Mouse (Mus musculus) hindbrain, embryonic 13.5 days (tissue): ENCODE results near the gene Chst11. TPM values are rescaled to one million over a fixed set of nuclear protein-coding genes. Genes with fewer than 3 reads are reported as not detected.

Experiments
- ATAC-seq: fragments of 200-750 bp; cut with Nextera tagmentation; 2 replicates; pipeline ENCODE4 v1.8.0; 2017; ENCODE audit warnings: moderate TSS enrichment; ENCODE audit not compliant: low FRiP score
- H3K27ac ChIP-seq: fragments of 300-500 bp; sonication (generic); 2 replicates; pipeline ENCODE4 v1.5.1; 2015; ENCODE audit warnings: inconsistent platforms, mild to moderate bottlenecking, moderate library complexity
- H3K27me3 ChIP-seq: fragments of 300-500 bp; sonication (generic); 2 replicates; pipeline ENCODE4 v1.6.1; 2015; ENCODE audit warnings: mild to moderate bottlenecking, inconsistent platforms
- H3K36me3 ChIP-seq: fragments of 300-500 bp; sonication (generic); 2 replicates; pipeline ENCODE4 v1.6.1; 2015; ENCODE audit warnings: mild to moderate bottlenecking, inconsistent platforms
- H3K4me1 ChIP-seq: fragments of 300-500 bp; sonication (generic); replicated peaks from 2 replicates; pipeline ENCODE4 v1.6.1; 2015; ENCODE audit warnings: inconsistent platforms
- H3K4me2 ChIP-seq: fragments of 300-500 bp; sonication (generic); 2 replicates; pipeline ENCODE4 v1.6.1; 2015; ENCODE audit warnings: inconsistent platforms, mild to moderate bottlenecking, moderate library complexity
- H3K4me3 ChIP-seq: fragments of 300-500 bp; sonication (generic); 2 replicates; pipeline ENCODE4 v1.5.1; 2015; ENCODE audit warnings: mild to moderate bottlenecking, inconsistent platforms
- H3K9ac ChIP-seq: fragments of 300-500 bp; sonication (generic); 2 replicates; pipeline ENCODE4 v1.6.1; 2015; ENCODE audit warnings: mild to moderate bottlenecking, inconsistent platforms
- H3K9me3 ChIP-seq: fragments of 300-500 bp; sonication (generic); 2 replicates; pipeline ENCODE4 v1.6.1; 2016; ENCODE audit warnings: inconsistent platforms
- WGBS: fragments of 180-500 bp; shearing (Covaris S2); methylation state at CpG from one replicate; pipeline ENCODE4 v1.1.7; 2015; 5-methylcytosine and 5-hydroxymethylcytosine counted together
- polyA plus RNA-seq: library from polyadenylated mRNA; unstranded; fragments of >200 nt; fragmentation: Nextera tagmentation; extraction: Ambion mirVana; gene quantifications from 2 replicates; pipeline ENCODE4 v1.2.1, GENCODE M21; 2015

The Chst11 gene
- polyA plus RNA-seq, result 2.7 and 3.2 TPM in 2 replicates

DNA sequence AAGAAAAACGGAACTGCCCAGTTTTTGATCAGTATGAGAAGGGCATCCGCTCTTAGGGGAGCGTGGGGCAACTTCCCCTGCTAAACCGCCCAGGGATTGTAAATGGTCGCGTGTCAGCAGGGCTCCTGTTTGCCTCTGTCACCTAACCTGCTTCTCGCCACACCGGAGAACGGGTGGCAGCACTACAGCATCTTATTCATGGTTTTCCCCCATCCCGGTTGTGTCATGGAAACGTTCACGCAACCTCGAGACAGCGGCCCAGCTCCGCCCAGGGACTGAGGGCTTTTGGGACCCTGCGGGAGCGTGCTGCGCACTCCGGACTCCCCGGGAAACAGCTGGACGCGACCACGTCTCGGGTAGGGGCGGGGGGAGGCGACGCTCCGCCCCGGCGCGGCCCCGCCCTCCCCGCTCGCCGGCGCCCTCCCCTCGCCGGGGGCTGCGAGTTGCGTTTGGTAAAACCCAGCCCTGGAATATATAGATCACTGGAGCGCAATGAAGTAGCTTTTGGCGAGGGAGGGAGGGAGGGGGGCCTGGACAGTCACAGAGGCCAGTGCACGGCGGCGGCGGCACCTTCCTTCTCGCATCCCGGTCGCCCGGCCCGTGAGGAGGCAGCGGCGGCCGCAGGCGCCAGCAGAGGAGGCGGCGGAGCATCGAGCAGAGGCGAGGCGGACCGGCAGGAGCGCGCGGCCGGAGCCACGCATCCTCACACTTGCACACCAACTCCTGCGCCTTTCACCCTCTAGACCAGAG is at the start of gene Chst11:
Gene Chst11 (plus strand): TSS at position 549 of the 750 bp plus-strand sequence.
- Histone ChIP-seq H3K27ac (peak within 1 kb of the TSS; percentile 94), H3K9me3 (no peaks in the 10 kb centered on the region), H3K4me1 (peaks cover 45% of the 10 kb centered on the region), H3K9ac (peak within 1 kb of the TSS; percentile 88), H3K36me3 (no peaks in the 10 kb centered on the region), H3K27me3 (peaks cover 34% of the 10 kb centered on the region), H3K4me3 (peak within 1 kb of the TSS; percentile 86), H3K4me2 (peak within 1 kb of the TSS; percentile 93)
- WGBS, result under 1% methylated on average over 50 of the region's 67 CpGs
- peak; percentile 86 for ATAC-seq

DNA sequence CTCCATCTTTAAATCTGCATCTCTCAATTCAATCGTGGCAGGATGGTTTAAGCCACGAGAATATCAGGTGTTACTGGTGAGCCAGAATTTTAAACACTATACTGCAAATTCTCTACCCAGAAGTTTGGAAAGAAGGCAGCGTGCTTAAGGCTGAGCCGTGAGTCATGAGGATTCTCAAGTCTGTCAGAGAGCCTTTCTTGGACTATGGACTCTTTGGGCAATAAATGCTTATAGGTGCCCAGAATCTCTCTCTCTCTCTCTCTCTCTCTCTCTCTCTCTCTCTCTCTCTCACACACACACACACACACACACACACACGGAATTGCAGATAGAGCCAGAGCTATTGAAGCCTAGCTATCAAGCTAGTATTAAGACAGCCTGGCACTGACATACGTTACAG is 49.5 kb upstream of the Chst11 start:
- H3K4me3 ChIP-seq, result no peak overlapping the region
- no peak overlapping the region for H3K9ac ChIP-seq
- WGBS, result 88% methylated on average over 6 of the region's 6 CpGs
- ATAC-seq, result no peak
- H3K36me3 ChIP-seq, result no peaks in the 10 kb centered on the region
- no peaks in the 10 kb centered on the region for H3K9me3 ChIP-seq
- no peak overlapping the region for H3K4me2 ChIP-seq
- no peaks in the 10 kb centered on the region for H3K27me3 ChIP-seq
- no peak overlapping the region for H3K27ac ChIP-seq
- H3K4me1 ChIP-seq, result no peaks in the 10 kb centered on the region

- H3K27me3 ChIP-seq, result no peaks in the 10 kb centered on the region
- no peak overlapping the region for H3K9ac ChIP-seq
- H3K4me2 ChIP-seq, result no peak overlapping the region
- H3K36me3 ChIP-seq, result no peaks in the 10 kb centered on the region
- no peak overlapping the region for H3K4me3 ChIP-seq
- WGBS, result 86% methylated on average over 4 of the region's 4 CpGs
- no peak for ATAC-seq
- 0 out of 2 replicates have a peak, but pooled peaks cover 3% of the 10 kb centered on the region for H3K9me3 ChIP-seq
- no peak overlapping the region for H3K27ac ChIP-seq
- no peaks in the 10 kb centered on the region for H3K4me1 ChIP-seq
Observed at GRCm38 (mm10) chr10:82953415-82953814, 31.9 kb upstream of the Chst11 start.

GRCm38 (mm10) chr10:82955117-82955516 is 30.2 kb upstream of the Chst11 start:
- 95% methylated on average over 18 of the region's 18 CpGs for WGBS
- Histone ChIP-seq H3K9ac (no peak overlapping the region), H3K36me3 (no peaks in the 10 kb centered on the region)

GRCm38 (mm10) chr10:82958218-82958761 is 27.0 kb upstream of the Chst11 start:
- Histone ChIP-seq H3K4me3 (no peak overlapping the region), H3K36me3 (no peaks in the 10 kb centered on the region), H3K9me3 (0 out of 2 replicates have a peak, but pooled peaks cover 3% of the 10 kb centered on the region), H3K9ac (no peak overlapping the region), H3K4me2 (no peak overlapping the region), H3K27me3 (no peaks in the 10 kb centered on the region), H3K27ac (no peak overlapping the region), H3K4me1 (no peaks in the 10 kb centered on the region)
- 67% methylated on average over 5 of the region's 5 CpGs for WGBS
- ATAC-seq, result no peak

More at GRCm38 (mm10) chr10:82955117-82955516, 30.2 kb upstream of the Chst11 start:
- H3K4me1 ChIP-seq, result no peaks in the 10 kb centered on the region
- no peak overlapping the region for H3K4me2 ChIP-seq
- H3K27ac ChIP-seq, result no peak overlapping the region
- ATAC-seq, result no peak
- H3K9me3 ChIP-seq, result 0 out of 2 replicates have a peak, but pooled peaks cover 3% of the 10 kb centered on the region
- no peak overlapping the region for H3K4me3 ChIP-seq
- H3K27me3 ChIP-seq, result no peaks in the 10 kb centered on the region

- Histone ChIP-seq H3K4me1 (no peaks in the 10 kb centered on the region), H3K4me3 (no peak overlapping the region), H3K27ac (no peak overlapping the region), H3K36me3 (no peaks in the 10 kb centered on the region), H3K4me2 (no peak overlapping the region), H3K9me3 (0 out of 2 replicates have a peak, but pooled peaks cover under 1% of the 10 kb centered on the region), H3K9ac (no peak overlapping the region), H3K27me3 (no peaks in the 10 kb centered on the region)
- ATAC-seq, result no peak
Observed at GRCm38 (mm10) chr10:82959316-82959715, 26.0 kb upstream of the Chst11 start.

GRCm38 (mm10) chr10:82961302-82961701 is 24.0 kb upstream of the Chst11 start:
- no peak overlapping the region for H3K9ac ChIP-seq
- no peaks in the 10 kb centered on the region for H3K9me3 ChIP-seq
- 50% methylated on average over 7 of the region's 7 CpGs for WGBS
- ATAC-seq, result no peak
- no peaks in the 10 kb centered on the region for H3K4me1 ChIP-seq
- no peaks in the 10 kb centered on the region for H3K27me3 ChIP-seq
- no peak overlapping the region for H3K4me2 ChIP-seq
- no peaks in the 10 kb centered on the region for H3K36me3 ChIP-seq
- no peak overlapping the region for H3K4me3 ChIP-seq
- no peak overlapping the region for H3K27ac ChIP-seq

DNA sequence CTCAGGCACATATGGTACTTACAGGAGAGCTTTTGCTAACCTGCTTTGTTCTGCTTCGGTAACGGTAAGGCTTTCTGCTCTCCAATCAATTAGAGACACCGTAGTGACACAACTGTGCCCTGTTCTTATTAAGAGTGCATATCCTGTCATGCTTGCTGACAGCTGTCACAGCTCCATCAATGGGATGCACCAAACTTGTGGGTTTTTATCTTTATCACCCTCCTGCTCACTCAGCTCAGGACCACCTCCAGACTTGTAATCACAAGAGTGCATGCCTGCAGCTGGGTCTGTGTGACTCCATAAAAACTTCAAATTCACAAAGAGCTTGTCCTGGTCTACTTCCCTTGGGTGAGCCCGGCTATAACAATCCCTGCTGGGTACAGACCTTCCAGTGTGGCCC is 23.3 kb upstream of the Chst11 start:
- Histone ChIP-seq H3K9ac (no peak overlapping the region), H3K27ac (no peak overlapping the region), H3K4me2 (no peak overlapping the region), H3K27me3 (no peaks in the 10 kb centered on the region), H3K4me3 (no peak overlapping the region), H3K9me3 (no peaks in the 10 kb centered on the region), H3K4me1 (no peaks in the 10 kb centered on the region), H3K36me3 (no peaks in the 10 kb centered on the region)
- ATAC-seq, result no peak
- 85% methylated on average over 4 of the region's 4 CpGs for WGBS

DNA sequence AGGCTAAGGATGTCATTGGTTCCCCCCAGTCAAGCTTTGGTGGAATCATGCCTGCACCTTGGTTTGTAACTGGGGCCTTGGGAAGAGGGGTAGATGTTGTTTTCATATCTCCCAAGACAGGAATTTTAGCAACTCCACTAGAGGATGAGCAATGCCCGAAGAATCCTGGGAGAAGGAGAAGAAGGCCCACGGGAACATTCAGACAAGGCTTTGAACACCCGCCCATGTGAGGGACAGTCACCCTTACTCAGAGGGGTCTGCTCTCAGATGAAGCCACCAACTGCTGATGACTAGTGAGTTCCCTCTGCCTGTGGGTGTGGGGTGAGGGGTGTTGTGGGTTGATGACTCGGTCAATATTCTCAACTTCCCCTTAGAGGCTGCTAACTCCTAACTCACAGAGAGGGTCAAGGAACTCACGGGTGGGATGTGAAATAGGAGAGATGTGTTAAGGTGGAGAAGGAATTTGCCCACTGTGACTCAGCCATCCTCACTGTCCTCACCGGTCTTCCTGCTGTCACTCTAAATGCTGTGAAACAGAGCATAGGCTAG is 22.8 kb upstream of the Chst11 start:
- no peak overlapping the region for H3K4me2 ChIP-seq
- H3K27ac ChIP-seq, result no peak overlapping the region
- H3K4me3 ChIP-seq, result no peak overlapping the region
- H3K36me3 ChIP-seq, result no peaks in the 10 kb centered on the region
- H3K9me3 ChIP-seq, result no peaks in the 10 kb centered on the region
- no peak for ATAC-seq
- H3K9ac ChIP-seq, result no peak overlapping the region
- no peaks in the 10 kb centered on the region for H3K27me3 ChIP-seq
- 92% methylated on average over 6 of the region's 6 CpGs for WGBS
- H3K4me1 ChIP-seq, result no peaks in the 10 kb centered on the region

DNA sequence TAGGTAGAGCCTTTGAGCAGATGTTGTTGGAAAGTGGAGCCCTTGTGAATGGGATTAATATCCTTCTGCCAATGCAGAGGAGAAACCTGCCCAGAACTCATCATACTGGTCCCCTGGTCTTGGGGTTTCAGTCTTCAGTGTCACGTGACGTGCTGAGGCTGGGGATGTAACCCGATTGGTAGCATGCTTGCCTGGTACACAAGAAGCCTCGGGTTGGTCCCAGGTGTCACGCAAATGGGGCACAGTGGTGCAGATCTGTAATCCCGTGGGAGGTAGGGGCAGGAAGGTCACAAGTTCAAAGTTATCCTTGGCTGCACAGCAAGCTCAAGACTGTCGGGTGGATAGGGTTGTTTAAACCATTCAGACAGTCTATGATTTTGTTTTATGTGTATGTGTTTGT is 20.8 kb upstream of the Chst11 start:
- no peaks in the 10 kb centered on the region for H3K4me1 ChIP-seq
- 76% methylated on average over 7 of the region's 7 CpGs for WGBS
- H3K27me3 ChIP-seq, result no peaks in the 10 kb centered on the region
- no peak overlapping the region for H3K4me2 ChIP-seq
- H3K36me3 ChIP-seq, result no peaks in the 10 kb centered on the region
- H3K9ac ChIP-seq, result no peak overlapping the region
- ATAC-seq, result no peak
- no peaks in the 10 kb centered on the region for H3K9me3 ChIP-seq
- no peak overlapping the region for H3K4me3 ChIP-seq
- no peak overlapping the region for H3K27ac ChIP-seq

DNA sequence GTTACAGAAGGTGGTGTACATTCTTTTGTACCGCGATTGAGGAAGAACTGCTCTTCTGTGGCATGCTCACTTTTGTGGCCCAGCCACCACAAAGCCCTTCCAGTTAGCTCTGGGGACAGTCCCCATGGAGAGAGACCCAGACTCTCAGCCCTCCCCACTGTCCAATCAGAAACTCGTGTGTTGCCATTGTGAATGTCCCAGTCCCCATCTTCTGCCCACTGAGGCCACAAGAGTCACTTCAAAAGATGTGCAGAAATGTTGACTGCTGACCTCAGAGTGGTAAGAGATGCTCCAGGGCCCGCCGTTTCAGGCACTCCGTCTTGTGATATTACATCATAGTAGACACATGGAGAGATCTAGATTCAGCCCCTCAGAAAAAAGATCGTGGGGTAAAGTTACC is 18.6 kb upstream of the Chst11 start:
- 87% methylated on average over 7 of the region's 7 CpGs for whole genome bisulfite sequencing
- Histone ChIP-seq H3K9ac (no peak overlapping the region), H3K27me3 (no peaks in the 10 kb centered on the region), H3K27ac (no peak overlapping the region), H3K9me3 (no peaks in the 10 kb centered on the region), H3K36me3 (no peaks in the 10 kb centered on the region), H3K4me2 (no peak overlapping the region), H3K4me1 (no peaks in the 10 kb centered on the region), H3K4me3 (no peak overlapping the region)
- no peak for ATAC-seq

DNA sequence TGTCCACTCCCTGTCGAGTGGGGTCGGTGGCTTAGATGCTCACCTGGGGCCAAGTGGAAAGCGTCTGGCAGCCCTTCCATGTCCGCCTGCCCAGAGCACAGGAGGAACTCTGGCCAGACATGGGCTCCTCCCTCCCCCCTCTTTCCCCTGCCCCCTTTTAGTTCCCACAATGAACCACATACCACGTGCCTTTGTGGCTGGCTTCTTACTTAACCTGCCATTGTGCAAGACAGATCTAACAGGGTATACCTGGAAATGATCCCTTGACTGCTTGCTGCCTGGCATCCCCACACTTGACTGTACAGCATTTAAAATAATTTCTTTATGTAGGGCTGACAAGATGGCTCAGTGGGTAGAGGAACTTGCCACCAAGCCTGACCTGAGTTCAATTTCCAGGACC is 15.7 kb upstream of the Chst11 start:
- ATAC-seq, result no peak
- no peaks in the 10 kb centered on the region for H3K9me3 ChIP-seq
- H3K27me3 ChIP-seq, result no peaks in the 10 kb centered on the region
- H3K36me3 ChIP-seq, result no peaks in the 10 kb centered on the region
- H3K4me1 ChIP-seq, result no peaks in the 10 kb centered on the region
- H3K4me2 ChIP-seq, result no peak overlapping the region
- 62% methylated on average over 5 of the region's 5 CpGs for WGBS
- no peak overlapping the region for H3K9ac ChIP-seq
- H3K27ac ChIP-seq, result no peak overlapping the region
- H3K4me3 ChIP-seq, result no peak overlapping the region

DNA sequence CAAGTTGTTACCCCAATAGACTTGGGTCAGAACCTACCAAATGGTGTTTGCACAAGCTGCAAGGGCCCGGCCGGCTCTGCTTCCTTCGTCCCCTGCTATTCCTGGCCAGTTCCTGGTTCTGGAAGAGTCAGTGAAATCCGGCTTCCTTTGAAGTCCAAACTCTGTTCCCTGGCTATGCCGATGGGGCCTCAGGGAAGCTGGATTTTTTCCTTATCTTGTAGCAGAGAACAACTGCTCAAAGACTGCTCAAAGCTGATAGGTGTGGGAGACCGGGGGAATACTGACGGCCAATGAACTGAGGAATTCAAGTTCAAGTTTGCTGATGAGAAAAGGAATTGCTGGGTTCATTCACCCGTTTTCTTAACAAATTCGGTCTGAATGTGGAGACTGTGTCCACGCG is 13.7 kb upstream of the Chst11 start:
- ATAC-seq, result no peak

More for the DNA sequence above, 13.7 kb upstream of the Chst11 start:
- Histone ChIP-seq H3K9me3 (no peaks in the 10 kb centered on the region), H3K36me3 (no peaks in the 10 kb centered on the region), H3K27ac (no peak overlapping the region), H3K9ac (no peak overlapping the region), H3K27me3 (no peaks in the 10 kb centered on the region), H3K4me2 (no peak overlapping the region), H3K4me3 (no peak overlapping the region), H3K4me1 (no peaks in the 10 kb centered on the region)
- WGBS, result 87% methylated on average over 11 of the region's 11 CpGs
